Mouse (Mus musculus) retina, postnatal 7 days (tissue): ENCODE results near the gene Brf1.
A peak's percentile ranks its signal among the peaks of the same experiment; 100 is the strongest.

Experiments
- DNase-seq: peaks from one replicate; pipeline ENCODE4 v3.0.0-alpha.2; 2012; ENCODE audit warnings: low read depth, low spot score

The Brf1 gene

DNA sequence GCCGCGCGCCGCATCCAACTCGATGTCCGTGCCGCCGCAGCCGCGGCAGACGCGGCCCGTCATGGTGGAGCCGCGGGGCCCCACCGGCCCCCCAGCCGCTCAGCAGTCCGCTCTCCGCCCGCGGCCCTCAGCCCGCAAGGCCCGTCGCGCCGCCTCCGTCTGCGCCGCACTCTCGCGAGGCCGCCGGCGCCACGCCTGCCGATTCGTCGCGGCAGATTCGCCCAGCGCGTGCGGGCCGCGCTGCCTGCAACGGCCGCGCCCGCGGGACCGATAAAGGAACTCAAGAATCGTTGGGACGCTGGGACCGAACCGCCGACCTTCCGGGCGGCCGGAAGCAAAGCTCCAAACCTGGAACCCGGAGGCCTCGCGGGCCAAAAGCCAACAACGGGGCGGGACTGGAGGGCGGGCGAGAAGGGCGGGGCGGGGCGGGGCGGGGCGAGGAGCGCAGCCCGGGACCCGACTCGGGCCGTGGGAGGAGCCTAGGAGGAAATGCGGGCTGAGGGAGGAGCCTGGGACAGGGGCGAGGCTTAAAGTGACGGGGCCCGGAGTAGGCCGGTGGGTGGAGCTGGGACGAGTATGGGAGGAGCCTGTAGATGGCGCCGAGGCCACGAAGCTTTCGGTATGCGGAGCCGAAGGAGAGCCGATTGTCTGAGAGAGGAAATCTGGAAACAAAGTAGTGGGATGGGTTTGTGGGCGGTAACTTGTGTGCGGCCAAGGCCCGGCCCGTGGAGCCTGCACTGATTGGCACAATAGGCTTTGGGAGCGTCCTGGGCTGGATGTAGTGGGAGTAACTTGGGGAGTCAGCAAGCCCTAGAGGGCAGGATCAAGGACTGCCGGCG, at the start of gene Brf1:
Brf1 (minus strand) TSS at position 411 of the 839 bp plus-strand sequence.
- DNase-seq: peak; percentile 97

DNA sequence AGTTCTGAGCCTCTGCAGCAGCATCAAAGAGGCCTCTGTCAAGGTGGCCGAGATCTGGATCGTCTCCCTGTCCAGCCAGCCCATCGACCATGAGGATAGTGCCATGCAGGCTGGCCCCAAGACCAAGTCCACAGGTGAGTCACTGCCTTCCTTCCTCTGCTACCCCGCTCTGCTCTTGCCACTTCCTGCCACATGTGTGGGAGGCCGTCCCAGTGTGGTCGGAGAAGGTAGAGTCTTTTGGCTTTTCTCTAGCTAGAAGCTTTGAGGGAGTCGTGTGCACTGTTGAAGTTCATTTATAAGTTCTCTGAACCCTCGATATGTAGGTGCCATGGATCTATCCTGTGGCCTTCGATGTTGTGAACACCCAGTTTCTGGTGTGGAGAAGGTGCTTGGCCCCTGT, 49.3 kb upstream of the Brf1 start:
- no peak for DNase-seq

DNA sequence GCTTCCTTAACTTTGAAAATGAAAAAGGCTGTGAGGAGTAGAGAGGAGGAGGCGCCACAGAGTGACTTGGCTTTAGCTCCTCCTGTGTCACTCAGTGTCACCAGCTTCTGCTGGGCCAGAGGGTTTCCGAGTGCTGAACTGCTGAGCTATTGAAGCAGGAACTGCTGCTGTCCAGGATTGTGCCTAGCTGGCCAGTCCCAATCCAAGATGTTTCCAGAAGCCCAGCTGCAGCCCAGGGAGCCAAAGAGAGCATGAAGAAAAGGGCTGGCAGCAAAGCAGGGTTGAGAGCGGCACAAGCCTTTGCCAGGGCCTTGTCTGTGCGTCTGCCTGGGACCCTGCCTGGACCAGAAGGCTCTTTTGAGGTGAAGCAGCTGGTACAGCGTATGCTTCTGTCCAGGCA, 47.6 kb upstream of the Brf1 start:
- DNase-seq: no peak

DNA sequence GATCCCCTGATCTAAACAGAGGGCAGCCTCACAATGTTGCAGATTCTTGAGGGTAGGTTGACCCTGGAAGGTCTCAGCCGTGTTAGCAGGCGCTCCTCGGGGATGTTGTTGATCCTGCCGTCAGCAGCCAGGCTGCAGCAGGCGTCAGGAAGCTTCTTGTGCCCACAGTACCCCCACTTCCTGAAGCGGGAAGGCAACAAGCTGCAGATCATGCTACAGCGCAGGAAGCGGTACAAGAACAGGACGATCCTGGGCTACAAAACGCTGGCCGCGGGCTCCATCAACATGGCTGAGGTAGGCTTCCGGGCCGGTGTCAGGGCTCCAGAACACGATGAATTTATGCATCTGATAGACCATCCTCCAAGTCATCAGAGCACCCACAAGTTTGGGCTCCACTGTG, 46.4 kb upstream of the Brf1 start:
- DNase-seq: no peak

DNA sequence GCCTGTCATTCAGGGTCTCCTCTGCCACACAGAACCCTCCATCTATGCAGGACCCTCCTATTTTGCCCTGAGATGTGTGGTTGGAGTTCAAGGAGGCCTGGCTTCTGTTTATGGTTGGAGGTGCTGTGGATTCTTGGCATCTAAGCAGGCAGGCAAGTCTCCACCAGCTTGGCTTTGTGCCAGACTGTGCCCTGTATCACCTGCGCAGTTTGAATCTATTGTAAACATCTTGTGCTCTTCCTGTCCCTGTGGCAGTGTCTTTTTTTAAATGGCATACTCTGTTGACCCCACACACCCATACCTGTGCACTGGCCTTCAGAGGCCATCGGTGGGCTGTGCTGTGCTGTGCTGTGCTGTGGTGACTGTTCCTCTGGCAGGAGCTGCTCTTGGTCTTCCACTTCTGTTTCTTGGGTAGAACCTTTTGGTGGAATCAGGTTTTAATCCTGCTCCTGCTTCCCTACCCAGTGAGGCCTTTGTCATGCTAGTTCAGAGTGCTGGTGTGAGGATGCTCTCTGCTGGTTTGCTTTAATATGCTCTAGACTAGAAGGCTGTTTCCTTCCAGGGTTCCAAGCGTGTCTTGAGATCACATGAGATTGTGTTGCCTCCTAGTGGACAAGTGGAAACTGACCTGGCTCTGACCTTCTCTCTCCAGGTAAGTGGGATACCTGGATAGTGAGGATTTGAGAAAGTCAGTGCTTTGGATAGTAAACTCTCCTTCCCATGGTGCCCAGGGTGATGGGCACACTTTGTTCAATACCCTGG, 44.6 kb upstream of the Brf1 start:
- peak; percentile 29 for DNase-seq

DNA sequence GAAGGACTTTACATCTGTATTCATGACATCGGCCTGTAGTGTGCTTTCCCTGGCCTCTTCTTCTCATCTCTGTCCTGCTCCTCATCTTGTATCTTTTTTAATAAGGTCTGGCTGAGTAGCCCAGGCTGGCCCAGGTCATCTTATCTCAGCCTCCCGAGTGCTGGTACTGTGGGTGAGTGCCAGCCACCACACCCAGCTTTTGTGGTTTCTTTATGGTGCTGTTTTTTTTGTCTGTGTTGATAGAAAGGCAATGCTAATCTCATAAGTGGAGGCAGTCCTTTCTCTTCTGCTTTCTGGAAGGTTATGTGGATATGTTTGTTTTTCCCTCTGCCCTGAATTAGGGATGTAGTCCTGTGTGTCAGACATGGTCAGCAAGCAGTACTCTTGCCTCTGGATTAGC, 42.0 kb upstream of the Brf1 start:
- DNase-seq: no peak

DNA sequence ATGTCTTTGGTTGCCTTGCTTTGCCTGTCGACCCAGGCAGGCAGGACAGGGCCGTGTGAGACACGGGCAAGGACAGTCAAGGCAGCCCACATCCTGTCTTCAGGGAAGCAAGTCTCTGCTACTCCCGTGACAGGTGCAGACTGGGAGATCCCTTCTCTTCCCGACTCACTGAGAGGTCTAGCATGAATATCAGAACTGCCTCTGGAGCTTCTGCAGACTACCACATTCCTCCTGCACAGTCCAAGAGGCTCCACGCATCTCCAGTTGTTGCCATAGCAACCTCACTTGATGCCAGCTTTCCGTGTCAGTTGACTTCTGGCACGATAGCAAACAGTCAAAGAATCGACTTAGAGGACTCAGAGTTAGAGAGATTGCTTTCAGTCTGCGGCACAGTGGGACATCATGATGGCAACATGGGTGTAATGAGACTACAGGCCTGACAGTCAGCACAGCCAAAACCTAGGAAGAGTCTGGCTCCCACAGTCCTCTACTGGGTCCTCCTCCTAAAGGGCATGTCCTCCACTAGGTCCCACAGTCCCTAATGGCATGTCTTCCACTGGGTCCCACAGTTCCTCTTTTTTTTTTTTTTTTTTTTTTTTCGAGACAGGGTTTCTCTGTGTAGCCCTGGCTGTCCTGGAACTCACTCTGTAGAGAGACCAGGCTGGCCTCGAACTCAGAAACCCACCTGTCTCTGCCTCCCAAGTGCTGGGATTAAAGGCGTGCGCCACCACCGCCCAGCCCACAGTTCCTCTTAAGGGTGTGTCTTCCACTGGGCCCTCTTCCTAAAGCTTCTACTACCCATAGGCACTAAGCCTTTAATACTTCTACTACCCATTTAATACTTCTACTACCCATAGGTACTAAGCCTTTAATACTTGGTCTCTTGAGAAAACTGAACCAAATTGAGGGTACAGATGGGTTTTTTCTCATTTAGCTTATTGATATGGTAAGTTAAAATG, 41.3 kb upstream of the Brf1 start:
- DNase-seq: no peak

DNA sequence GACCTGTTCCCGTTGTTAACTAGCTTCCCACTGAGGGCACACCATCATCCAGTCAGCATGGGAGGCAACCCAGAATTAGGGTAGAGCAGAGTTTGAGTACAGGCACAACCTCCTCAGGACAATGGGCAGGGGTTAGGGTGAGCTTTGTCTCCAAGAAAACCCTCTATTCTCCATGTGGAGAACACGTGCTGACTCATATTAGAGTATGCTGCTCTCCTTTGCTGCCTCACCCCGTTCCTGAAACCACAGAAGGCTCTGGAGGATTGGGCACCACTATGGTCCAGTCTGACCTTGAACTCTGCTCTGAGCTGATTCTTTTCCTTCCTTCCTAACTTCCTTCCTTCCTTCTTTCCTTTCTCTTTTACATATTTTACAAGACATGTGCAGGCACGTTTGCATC, 37.9 kb upstream of the Brf1 start:
- DNase-seq: no peak

DNA sequence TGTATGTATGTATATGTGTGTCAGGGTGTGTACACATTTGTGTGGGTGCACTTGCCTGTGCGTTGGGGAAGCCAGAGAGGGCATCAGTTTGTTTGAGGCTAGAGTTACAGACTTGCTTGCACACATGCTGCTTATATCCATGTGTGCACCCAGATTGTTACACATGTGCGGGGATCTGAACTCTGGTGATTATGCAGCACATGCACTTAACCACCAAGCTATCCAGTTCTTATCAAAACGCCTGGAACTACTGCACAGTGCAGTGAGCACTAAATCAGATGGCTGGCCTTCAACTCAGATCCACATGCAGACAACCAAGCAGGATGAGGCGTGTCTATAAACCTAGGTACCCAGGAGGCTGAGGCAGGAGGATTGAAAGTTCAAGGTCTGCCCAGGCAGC, 36.5 kb upstream of the Brf1 start:
- no peak for DNase-seq

DNA sequence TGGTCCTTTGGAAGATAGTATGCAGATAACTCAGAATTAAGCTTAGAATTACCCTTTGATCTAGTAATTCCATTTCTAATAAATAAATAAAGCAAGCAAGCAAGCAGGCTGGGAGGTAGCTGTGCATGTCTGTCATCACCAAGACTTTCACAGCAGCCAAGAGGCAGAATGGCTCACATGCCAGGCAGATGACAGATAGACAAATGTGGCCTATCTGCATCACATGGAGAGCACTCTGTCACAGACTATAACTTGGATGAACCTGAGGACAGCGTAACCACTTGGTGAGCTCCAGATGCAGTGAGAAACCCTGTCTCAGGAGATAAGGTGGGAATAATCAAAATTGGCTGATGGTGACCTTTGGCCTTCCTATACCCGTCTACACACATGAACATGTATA, 34.6 kb upstream of the Brf1 start:
- no peak for DNase-seq

DNA sequence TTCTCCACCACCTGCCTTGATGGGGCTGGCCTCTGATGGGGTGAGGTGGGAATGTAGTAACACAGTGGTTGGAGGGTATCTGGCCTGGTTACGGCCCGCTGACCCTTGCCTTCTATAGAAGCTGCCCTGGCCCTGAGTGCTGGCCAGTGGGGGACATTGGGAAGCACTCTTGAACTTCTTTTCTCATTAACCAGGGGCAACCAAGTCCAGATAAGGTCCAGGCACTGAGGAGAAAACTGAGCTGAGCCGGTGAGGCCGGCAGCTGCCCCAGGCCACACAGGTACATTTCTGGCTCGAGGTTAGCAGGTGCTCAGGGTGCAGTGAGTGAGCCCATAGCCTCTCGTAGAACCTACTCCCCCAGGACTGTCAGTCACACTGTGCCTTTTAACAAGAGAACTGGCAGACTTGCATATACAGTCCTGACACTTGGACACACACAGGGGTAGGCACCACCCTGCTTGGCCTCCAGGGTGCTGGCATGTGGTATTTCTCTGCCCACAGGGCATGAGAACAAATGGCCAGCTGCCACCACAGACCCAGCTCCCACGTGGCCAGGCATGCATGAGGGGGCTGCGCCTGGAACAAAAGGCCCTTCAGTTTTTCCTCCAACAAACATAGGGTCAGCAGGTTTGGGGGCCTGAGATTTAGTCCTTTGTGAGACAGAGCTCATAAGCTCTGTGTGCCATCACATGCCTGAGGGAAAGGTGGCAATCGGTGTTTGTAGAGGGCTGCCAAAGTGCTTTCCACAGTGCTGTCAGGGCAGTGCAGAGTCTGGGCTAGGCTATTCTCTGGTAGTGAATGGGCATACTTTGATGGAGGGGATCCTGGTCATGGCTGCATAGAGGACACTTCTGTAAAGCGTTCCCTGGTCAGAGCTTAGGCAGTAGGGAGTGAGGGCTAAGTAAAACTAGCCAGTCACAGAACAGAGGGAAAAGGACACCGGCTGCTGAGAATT, 32.1 kb upstream of the Brf1 start:
- DNase-seq: no peak

DNA sequence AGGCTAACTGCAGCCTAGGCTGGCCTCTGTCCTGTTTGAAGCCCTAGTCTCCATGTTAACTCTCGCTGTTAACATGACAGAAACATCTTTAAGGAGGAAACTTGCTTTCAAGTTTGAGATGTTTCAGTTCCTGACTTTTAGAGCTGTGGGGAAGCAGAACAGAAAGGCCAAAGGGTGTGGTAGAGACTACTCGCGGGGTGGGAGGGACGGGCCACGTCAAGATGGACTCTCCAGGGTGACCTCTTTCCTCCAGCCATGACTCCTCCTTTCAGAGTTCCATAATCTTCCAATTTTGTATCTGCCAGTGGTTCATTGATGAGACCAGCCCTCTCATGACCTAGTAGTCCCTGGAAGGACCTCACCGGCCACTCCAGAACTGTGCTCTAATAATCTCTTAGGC, 30.9 kb upstream of the Brf1 start:
- DNase-seq: no peak

DNA sequence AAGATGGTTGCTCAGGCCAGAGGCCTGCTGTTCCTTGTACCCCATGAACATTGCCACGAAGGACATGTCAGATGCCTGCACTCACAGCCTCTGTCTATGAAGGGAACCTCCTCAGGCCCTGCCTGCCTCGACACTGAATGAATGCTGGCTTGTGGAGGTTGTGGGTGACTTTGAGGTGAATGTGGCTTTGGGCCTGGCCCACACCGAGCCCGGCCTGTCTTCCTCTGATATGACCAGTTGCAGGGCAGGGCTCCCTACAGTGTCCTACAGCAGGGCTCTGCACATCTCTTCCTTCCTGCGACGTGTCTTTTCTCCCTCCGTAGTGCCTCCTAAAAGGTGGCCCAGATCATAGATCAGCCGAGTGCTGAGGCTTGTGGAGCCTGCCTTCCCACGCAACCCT, 30.5 kb upstream of the Brf1 start:
- no peak for DNase-seq

DNA sequence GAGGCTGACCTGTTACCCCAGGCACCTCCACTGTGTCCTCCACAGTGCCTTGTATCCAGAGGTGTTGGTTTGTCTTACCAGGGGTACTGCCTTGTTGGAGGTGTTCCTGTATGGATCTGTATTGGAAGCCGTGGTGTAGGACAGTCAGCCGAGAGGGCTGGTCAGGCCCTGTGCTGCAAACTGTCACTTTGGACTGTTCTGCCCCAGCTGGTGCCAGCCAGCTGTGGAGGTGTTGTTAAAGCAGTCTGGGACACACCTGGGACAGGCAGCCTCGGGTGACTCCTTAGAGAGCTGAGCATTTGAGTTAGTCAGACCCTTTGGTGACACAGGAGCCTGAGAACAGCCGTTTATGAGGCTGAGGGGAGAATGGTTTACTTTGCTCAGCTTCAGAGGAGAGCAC, 29.5 kb upstream of the Brf1 start:
- DNase-seq: no peak

DNA sequence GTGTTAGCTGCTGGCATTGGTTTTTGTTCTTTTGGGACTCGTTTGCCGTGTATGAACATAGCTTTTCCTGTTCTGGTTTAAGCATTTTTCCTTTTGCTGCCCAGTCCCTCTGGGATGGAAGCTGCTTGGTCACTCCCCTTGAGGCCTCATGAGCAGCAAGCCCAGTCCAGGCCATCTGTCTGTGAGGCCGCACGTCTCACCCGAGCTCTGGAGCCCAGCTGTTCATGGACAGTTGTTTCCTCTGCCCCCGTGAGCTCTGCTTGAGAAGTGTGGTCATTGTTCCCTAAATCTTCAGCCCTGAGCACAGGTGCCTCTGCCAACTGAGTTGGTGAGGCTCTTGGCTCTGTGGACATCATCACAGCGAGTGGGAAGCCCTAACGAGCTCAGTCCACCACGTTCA, 28.4 kb upstream of the Brf1 start:
- DNase-seq: no peak

DNA sequence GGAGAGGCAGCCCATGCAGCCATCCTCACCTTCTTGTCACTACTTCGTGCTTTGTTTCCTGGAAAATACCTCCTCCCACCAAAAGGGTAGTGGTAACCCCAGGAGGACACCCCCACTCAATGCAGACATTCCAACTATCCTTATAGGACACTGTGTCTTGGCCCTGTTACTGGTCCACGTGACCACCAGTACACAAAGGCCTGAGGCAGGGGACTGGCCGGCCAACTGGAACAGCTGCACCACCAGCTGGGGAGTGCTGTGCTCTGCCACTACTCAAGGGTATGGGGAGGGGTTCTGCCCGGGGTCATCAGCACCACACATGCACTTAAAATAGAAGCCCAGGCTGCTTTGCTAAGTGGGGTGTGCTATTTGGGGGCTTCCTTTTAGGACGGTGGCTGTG, 27.6 kb upstream of the Brf1 start:
- no peak for DNase-seq

DNA sequence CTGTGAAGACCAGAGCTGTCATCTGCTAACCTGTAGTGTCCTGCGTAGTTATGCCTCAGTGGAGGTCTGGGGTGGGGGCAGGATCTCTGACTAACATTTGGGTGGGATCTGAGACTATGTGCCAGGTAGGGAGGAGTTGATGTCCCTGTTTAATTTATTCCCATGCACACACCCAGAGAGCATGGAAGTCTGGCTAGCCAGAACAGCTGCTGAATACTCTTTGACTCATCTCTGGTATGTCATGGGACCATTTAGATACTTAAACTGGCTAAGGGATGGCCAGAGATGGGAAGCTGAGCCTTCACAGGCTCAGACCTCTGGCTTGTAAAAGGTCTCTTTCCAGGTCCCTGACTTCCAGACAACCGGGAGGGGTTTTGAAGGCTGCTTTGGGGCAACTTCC, 27.0 kb upstream of the Brf1 start:
- DNase-seq: no peak

DNA sequence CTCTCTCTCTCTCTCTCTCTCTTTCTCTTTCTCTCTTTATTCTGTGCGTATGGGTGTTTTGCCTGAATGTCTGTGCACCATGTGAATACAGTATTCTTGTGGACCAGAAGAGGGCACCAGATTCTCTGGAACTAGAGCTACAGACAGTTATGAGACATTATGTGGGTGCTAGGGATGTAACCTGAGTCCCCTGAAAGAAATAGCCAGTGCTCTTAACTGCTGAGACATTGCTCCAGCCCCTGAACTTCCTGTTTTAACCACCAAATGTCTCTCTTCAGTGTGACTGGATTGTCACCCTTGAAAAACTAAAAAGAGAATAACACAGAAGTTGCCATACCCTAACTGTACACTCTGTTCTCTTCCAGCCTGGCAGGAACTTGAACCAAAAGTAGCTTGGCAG, 26.1 kb upstream of the Brf1 start:
- DNase-seq: no peak

DNA sequence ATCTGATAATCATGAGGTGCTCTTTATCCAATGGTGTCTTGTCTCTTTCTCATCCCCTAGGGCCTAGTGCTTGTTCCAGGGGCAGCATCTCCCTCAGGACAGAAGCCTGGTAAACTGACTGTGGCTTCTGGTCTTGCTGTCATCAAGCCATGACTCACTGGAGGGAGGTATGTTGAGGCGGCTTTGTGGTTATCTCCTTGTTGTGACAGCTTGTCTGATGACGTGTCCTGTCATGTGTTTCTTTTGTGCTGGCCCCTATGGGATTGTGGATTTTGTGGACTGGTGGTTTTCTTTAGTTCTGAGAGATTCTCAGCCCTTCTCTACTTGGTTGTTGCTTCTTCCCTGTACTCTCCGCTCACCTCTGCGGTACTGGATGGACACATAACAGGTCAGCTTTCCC, 22.6 kb upstream of the Brf1 start:
- no peak for DNase-seq

DNA sequence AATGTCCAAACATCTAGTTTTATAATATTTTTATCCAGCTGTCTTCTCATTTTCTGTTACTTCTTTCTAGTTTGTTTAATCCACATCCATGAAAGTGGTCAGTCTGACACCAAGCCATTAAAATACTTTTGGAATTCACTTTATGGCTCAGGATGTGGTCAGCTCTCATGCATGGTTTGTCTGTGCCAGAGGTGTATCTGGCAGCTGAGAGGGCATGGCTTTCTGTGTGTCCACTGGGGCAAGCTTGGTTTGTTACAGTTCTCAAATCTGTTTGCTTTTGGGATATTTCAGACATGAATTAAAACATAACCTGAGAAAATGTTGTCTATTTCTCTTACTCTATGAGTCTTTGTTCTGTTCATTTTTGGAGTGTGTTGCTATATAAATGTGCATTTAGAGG, 21.0 kb upstream of the Brf1 start:
- no peak for DNase-seq

DNA sequence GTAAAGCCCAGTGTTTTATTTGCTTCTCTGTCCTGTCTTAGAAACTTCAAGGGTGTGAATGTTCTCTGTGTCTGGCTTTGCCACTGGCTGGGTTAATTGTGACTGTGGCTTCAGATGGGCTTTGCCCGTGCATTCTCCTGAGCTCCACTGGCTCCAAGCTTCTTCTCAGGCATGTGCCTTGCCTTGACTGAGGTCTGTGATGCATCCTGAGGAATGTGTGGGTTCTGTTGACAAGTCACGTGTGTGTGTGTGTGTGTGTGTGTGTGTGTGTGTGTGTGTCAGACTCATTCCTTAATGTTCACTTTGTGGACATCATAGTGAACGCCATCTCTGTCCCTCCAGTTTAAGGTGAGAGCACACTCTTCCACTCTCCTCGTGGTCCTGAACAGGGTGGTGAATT, 18.3 kb upstream of the Brf1 start:
- DNase-seq: no peak
